Mouse (Mus musculus) v-Abl transformed pro-B cells (cell line): ENCODE results near the gene Mat2b.
"Not testable (repeated sequence)": the region's sequence is repeated elsewhere in the genome, so short reads cannot be mapped to it uniquely, and the experiment has no call there.

Experiments
- in situ Hi-C, 2 experiments: fragments of 400-800 bp; cut with MboI; formaldehyde crosslinking; loops; one replicate each; pipeline ENCODE4 v1.15.1; 2025; ENCODE audit not compliant: unreplicated experiment in 2 of 2

Mat2b gene

DNA sequence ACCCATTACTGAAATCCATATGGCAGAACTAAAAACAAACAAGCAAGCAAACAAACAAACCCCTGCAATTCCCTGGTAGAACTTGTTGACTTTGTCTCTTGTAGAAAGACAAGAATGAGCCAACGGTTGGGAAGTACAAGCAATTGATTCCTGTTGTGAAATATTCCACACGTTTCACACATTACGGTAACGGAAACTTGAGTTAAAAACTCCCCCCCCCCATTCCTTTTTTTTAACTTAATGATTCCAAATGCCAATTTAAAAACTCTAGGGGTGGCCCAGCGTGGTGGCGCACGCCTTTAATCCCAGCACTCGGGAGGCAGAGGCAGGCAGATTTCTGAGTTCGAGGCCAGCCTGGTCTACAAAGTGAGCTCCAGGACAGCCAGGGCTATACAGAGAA, at the start of gene Mat2b:
Gene Mat2b, minus strand, starts transcription at position 101 of the 400 bp plus-strand sequence.
- in situ Hi-C loops, result no loop called here

DNA sequence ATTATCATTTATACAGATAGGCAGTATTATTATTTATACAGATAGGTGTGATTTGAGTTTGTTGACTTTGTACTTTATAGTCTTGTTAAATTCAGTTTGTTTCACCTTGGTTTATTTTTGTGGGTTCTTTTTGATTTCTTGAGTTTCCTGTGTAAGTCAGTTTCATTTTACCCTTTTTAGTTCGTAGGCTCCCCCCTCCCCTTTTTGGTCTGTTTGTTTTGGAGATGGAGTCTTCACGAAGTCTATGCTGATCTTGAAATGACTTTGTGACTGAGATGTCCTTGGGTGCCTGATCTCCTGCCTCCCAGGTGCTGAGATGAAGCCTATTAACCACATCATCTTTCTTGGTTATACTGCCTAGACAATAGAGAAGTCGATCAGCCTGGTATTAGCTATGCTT, 49.3 kb upstream of the Mat2b start:
- in situ Hi-C loops, result no loop called here

DNA sequence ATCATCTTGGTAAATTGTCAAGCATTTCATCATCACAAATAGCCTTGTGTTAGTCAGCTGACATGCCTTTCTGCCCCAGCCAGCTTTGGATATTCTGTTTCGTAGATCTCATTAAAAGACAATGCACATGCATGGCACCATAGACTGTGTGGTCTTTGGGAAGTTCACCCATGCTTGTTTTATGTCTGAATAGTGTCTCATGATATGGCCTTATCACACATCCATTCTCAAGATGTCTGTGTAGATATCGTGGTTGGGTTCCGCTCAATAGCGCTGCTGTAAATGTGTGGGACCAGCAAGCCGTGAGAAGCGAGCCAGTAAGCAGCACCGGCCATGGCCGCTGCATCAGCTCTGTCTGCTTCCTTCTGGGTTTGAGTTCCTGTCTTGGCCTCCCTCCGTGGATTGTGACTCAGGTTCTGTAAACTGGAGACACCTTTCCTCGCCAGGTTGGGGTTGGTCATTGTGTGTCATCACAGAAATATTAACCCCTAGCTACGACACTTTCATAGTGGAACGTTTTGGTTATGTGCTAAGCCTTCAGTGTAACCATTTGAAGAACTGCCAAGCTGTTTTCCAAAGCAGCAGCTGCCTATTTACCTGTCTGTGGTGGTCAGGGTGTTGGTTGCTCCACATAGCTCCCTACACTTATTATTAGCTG, 46.7 kb upstream of the Mat2b start:
- in situ Hi-C loops, result no loop called here

DNA sequence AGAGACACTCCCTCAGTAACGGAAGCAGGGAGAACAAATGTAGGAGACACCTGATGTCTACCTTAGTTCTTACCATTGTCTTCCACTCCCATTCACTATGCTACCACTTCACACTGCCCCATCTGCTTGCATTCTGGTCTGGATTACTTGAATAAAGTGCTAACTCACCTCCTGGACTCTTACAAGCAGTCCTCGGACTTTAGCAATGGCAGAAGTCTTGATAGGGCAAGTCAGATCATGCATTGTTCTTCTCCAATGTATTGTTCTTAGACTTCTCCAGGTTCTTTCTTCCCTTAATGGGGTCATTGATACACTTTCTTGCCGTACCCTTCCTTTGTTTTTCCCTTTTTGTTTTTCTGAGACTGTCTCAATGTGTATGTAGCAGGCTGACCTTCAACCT, 42.4 kb upstream of the Mat2b start:
- in situ Hi-C loops, result no loop called here

DNA sequence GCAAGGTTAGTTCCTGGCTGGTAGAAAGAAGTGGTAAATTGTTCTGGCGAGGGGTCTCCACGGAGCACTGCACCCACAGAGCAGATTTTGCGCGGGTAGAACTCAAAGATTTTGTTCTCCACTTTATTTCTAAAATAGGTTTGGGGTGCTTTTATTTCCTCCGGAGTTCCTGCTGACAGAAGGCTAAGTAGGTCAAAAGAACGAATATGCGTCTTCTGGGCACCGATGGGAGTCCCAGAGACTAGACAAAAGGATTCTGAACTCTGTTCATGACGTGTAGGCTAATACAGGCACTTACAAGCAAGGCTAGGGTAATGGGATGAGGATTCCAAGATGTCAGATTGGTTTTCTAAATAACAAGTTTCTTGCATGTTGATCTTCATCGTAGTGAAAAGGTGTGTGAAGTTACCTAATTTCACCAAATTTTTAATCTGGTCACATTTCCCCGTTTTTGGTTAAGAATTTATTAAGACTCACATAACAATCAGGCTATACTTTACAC, 39.3 kb upstream of the Mat2b start:
- in situ Hi-C loops, result loop anchor here in 1 of 2 experiments (5.0 kb wide), 1 partner anchor 42 kb away; no protein-coding TSS in a partner anchor

DNA sequence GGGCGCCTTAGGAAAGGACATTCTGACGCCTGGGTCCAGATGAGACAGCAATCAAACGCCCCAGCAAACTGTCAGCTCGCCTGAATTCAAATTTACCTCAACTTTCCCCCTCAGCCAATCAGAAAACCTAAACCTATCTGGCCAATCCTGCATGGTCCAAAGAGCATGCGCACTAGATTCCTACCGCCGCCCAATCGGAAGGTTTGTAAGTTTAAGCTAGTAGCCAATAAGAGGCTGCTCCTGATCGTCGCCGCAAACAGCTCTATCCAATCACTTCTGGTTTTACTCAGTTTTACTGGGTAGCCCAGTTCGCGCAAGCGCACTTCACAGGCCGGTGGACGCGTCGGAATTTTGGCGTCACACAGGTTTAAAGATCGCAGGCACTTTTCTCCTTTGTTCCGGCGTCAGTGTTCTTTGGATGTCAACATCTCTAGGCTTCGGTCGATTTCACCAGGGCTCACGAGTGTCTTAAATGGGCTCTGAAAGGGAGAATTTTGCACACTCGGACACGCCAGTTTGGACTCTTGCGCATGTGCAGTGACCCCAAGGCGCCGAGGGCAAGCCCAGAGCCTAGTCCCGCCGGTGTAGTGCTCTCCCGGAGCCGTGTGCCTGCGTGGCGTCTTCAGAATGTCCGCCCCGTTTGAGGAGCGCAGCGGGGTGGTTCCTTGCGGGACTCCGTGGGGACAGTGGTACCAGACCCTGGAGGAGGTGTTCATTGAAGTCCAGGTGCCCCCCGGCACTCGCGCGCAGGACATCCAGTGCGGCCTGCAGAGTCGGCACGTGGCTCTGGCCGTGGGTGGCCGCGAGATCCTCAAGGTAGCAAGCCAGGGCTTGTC, 38.6 kb upstream of the Mat2b start, which contains the start of the genes Hmmr and Nudcd2:
Gene Hmmr, minus strand, starts transcription at position 84 of the 836 bp plus-strand sequence.
Gene Nudcd2, plus strand, starts transcription at position 329 of the 836 bp plus-strand sequence.
- in situ Hi-C loops, result loop anchor here in 1 of 2 experiments (5.0 kb wide), 1 partner anchor 41 kb away; no protein-coding TSS in a partner anchor

DNA sequence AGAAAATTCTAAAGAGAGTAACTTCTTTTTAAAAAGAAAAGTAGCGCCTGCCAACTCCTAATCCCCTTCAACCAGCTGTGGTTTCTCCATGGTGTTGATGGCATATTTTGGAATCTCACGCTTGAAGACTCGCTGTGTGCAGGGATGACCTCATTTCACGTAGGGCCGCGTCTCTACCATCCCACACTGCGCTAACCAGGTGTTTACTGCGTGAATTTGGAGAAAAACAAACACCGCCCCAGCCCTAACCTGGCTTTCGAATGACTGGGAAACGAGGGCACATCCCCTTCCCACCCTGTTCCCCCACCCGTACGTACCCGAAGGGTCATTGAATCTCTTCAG, 38.0 kb upstream of the Mat2b start:
- in situ Hi-C loops, result loop anchor here in 1 of 2 experiments (5.0 kb wide), 1 partner anchor 41 kb away; no protein-coding TSS in a partner anchor

DNA sequence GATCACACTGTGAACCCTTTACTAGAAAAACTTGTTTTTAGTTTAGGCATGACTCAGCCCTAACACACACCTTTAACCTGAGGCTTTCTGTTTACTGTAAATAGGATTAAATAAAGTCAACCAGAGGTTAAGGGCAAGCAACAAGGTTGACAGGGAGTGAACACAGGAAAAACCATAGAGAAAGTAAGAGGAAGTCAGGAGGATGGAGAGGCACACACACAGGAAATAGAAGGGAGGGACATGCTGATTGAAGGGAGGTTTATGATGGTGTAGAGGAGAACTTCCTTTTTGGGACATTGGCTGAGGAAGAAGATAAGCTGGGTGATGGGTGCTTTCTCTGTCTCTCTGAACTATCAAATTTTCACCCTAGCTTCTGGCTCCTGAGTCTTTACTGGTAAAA, 23.3 kb upstream of the Mat2b start:
- in situ Hi-C loops, result no loop called here

DNA sequence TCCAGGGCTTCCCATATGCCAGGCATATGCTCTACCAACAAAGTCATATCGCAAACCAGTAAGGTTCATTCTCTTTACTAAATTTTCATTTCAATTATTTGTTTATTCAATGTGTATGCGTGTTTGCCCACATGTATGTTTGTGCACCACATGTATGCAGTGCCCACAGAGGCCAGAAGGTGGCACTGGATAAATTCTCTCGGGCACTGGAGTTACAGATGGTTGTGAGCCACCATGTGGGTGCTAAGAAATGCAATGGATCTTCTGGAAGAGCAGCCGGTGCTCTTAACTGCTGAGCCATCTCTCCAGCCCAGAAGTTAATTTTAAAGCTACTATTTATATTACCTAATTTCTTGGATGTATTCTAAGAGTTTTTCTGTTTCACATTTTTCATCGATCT, 20.5 kb upstream of the Mat2b start:
- in situ Hi-C loops, result no loop called here

DNA sequence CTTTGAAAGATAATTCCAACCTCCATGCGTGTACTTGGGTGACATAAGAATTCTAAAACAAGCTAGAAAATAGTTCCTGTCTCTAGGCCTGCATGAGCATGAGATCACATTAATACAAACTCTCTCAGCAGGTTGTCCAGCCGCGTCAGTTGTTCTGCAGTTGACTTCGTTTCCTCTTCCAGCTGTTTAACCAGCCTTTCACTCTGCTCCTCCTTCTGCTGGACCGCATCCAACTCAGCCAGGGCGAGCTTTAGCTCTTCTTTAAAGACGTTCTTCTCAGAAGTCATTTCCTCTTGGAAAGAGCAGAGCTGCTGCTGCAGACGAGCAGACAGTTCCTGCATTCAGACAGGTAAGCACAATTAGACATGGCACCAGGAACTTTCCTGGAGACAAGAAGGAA, 18.9 kb upstream of the Mat2b start:
- in situ Hi-C loops, result no loop called here

DNA sequence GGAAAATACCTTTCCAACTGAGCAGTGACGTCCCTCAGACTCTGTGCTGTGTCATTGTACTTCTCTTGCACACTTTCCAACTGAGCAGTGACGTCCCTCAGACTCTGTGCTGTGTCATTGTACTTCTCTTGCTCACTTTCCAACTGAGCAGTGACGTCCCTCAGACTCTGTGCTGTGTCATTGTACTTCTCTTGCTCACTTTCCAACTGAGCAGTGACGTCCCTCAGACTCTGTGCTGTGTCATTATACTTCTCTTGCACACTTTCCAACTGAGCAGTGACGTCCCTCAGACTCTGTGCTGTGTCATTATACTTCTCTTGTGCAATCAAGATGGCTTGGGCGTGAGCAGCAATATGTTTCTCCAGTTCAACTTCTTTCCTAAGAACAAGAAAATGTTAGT, 14.9 kb upstream of the Mat2b start:
- in situ Hi-C loops, result not testable (repeated sequence)

DNA sequence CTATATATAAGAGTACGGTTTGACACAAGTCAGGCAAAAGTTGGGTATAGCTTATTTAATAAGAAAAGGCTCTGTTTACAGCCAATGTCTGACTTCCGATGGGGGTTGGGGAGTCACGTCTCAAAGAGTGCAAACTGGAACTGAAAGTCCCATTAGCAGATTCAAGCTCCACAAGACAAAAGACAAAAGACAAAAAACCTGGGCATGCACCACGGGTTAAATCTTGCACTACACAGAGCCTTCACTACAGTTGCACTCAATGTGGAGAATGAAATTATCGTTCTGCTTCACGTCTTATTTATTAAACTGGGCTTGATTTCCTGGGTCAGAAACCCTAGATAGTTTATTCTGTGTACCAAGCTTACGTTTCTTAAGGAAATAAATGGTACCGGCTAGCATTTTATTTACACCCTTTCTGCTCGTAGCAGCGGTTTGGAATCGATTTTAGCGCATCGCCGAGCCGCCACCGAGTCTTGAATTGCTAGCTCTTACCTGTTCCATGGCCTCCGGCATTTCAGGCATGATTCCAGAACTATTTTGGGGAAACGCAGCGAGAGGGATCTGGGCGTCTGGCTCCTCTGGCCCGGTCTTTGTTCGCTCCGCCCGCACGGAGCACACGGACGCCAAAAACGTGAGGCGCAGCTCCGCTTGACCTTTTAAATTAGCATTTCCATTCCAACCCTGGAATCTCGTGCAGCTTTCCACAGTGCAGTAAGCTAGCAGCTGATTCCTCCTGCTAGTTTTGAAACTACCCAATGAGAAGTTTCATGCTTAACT, 504 bp downstream of the Mat2b start:
- in situ Hi-C loops, result loop anchor here (5.0 kb wide), 2 partner anchors 38 to 58 kb away; partner anchors contain the start of genes Hmmr (in 1 of the 2) and Nudcd2 (in 1 of the 2)

DNA sequence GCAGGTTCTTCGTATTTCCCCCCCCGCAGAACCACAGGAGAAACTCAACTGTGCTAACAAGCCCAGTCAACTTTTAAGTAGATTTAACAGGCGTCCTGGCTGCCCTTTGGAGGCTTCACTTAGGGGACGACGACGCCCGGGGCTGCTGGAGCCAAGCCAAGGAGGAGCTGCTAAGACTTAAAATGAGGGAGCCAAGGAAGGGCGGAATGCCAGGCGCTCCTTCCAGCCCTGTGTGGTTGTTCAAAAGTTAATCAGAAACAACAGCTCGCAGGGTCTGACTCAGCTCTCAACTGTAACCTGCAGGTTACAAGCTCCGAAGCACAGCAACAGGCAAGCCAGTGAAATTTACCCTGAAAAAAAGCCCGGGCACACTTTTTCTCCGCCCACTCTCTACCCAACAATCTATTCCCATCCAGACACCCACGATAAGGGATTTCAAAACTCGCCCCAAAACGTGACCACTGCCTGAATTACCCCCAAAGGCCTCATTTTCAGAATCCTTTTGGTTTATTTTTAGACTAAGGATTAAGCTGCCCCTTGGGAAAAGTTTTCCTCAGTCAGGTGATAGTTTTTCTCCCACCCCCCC, 1.5 kb downstream of the Mat2b start:
- in situ Hi-C loops, result loop anchor here (5.0 kb wide), 2 partner anchors 39 to 59 kb away; partner anchors contain the start of genes Hmmr (in 1 of the 2) and Nudcd2 (in 1 of the 2)

DNA sequence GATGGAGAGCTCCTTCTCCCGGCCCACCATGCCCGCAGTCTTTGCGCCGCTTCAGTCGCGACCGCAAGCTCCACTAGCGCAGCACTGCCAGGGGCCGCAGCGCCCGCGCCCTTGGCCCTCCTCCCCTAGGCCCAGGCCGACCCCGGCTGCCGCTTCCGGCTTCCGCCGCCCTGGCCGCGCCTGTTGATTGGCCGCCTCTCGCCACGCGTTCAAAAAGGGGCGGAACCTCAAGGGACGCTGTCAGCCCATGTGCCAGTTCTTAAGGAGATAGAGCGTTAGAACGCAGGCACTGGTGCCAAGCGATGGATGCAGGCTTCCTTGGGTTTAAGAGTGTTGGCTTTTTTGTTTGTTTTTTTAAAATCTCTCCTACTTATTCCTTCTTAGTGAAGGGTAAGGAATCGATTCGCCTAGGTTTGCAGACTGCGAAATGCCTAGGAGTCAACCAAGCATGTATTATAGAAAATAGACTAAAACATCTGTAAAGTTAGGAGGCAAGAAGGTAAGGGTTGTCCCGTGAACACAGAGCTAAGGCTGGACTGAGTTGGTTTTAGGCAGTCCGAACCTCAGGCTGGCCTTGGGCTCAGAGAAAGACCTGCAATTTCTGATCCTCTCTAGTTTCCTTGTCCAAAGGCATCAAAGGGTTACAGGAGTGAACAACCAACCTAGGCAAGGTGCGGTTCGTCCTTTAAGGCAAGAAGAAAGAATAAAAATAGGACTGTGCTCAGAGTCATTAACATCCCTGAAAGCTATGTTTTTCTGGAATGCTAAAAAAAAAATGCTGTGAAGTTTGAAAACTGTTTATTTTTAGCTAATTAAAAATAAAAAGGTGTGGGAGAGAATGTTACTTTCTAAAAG, 2.3 kb downstream of the Mat2b start:
- in situ Hi-C loops, result loop anchor here (5.0 kb wide), 2 partner anchors 40 to 60 kb away; partner anchors contain the start of genes Hmmr (in 1 of the 2) and Nudcd2 (in 1 of the 2)

DNA sequence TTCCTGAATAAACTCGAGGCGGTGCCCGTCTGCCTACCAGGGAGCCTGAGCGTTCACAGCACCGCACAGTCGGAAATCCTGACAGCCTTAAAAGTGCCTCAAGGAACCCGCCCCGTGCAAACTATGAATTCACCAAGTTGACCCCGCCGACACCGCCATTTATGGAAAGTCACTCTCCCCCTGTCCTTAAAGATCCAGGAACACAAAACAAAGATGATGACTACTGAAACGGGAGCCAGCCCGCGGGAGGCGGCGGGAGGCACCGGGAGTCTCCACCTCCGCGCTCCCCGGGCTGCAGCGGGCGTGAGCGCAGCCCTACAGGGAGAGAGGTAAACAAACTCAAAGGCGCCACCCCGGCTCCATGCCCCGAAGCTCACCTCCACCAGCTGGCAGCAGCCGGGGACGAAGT, 2.9 kb downstream of the Mat2b start:
- in situ Hi-C loops, result loop anchor here (5.0 kb wide), 2 partner anchors 40 to 60 kb away; partner anchors contain the start of genes Hmmr (in 1 of the 2) and Nudcd2 (in 1 of the 2)

DNA sequence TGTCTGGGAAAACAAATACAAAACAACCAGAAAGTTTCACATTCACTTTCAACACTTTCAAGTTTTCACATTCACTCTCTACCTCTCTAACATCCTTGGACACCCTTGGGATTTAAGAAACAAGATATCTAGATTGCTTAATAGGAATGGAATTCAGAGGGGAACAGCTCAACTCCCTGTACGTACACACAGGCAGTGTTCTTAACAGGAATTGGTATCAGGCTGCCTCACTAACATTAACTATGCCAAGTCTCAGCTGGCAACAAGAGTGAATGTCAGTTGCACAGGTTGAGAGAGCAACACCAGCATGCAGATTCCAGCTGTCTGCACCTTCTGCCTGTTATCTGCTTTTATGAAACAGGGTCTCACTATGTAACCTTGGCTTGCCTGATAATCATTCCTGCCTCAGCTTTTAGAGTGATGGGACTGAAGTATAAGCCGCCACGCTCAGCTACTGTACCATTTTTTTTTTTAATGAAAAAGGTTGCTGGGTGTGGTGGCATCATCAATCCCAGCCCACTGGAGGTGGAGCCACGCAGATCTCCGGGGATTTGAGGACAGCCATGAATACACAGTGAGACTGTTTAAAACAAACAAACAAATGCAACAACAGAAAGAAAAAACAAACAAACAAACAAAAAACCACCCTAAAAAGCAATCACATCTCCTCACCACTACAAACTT, 4.4 kb downstream of the Mat2b start:
- in situ Hi-C loops, result loop anchor here (5.0 kb wide), 2 partner anchors 42 to 62 kb away; partner anchors contain the start of genes Hmmr (in 1 of the 2) and Nudcd2 (in 1 of the 2)

DNA sequence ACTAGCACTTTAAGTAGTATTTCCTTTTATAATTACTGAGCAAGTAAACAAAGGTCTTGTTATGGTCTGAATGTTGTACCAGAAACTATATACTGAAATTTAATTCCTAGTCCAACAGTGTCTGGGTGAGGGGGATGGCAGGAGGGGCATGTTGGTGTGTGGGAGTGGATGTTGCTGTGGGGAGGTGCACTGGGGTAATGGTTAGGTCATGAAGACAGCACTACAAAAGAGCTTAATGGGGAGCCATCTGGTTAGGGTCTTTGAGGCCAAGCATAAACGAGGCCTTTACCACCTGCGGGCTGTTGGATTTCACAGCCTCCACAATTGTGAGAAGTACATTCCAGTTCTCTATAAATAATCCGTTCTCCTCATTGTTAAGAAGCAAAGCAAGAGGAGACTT, 11.7 kb downstream of the Mat2b start:
- in situ Hi-C loops, result no loop called here

DNA sequence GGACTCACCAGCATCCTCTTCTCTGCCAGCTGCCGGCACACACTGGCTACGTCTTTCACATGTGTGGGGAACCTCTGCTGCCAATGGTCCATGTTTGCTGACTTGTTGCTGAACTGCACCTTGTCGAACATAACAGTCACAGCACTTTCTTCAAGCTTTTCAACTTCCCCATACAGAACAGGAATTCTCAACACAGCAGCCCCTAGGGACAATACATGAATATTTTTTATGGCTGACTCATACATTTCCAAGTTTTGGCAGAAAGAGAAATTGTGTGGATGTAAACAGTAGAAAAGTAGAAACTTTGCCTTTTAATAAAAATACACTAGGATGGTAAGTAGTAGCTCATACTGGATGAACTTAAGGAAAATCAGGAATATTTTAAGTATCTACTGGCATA, 12.5 kb downstream of the Mat2b start:
- in situ Hi-C loops, result no loop called here
